Mouse (Mus musculus): ENCODE results near the gene Spata13.

DNA sequence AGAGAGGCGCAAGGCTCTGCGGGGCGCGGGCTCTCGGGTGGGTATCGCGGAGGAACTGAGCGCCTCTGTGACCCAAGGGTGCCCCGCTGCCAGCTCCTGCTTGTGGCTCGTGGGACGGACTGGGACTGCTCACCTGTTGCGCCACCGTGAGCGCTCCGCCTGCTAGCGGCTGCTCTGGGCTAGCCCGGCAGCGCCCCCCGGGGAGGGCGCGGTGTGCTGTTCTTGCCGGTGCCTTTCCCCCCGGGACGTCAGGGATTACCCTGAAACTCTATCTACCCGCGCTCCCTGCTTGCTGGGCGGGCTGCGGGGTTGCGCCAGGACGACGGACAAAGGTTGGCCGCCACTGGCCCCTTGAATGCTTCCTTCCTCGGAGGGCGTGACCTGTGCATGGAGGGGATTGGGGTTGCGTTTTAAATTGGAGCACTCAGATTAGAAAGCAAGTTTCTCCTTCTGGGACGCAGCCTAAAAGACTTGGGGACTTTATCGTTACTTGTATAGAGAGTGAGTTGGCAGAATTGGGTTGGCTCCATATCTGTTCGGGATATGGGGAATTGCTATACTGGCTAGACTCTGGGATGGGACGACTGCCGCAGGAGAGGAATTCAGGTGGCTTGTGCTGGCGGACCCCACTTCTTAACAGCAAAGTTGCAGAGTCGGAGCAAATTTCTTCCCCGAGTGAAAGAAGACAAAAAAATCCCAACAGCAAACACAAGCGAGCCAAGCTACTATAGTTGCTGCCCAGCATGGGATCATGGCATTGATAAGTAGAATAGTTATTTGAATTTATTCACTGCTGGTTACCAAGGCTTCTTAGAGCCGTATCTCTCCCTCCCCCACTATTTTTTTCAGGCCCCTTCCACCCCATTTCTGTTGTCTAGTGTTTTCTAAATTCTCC lies 1.3 kb downstream of the Spata13 start:
- peak; percentile 63 for TF ChIP-seq CTCF (IDR thresholded peaks at IDR 0.05; ENCODE audit: low read depth)
- no peak for TF ChIP-seq EP300 (optimal IDR thresholded peaks at IDR 0.05)
